Mouse (Mus musculus) small intestine, adult 2 months (tissue): ENCODE measurements around the gene Angel2. TPM values are rescaled to one million over a fixed set of nuclear protein-coding genes. Genes with fewer than 3 reads are reported as not detected.

Experiments used
- H3K27ac ChIP-seq: fragments of 200-500 bp; 2 replicates; pipeline ENCODE4 v1.5.1; 2012; ENCODE audit warnings: low read depth, low read length, control low read depth, inconsistent platforms; ENCODE audit not compliant: insufficient read depth
- H3K27me3 ChIP-seq: fragments of 200-500 bp; 2 replicates; pipeline ENCODE4 v1.6.1; 2012; ENCODE audit warnings: mild to moderate bottlenecking, moderate library complexity, low read length, inconsistent platforms; ENCODE audit not compliant: control insufficient read depth, insufficient read depth
- H3K36me3 ChIP-seq: fragments of 200-500 bp; 2 replicates; pipeline ENCODE4 v1.6.1; 2012; ENCODE audit warnings: mild to moderate bottlenecking, low read length, control low read depth, inconsistent platforms; ENCODE audit not compliant: control insufficient read depth, insufficient read depth
- H3K4me1 ChIP-seq: fragments of 200-500 bp; 2 replicates; pipeline ENCODE4 v1.6.1; 2012; ENCODE audit warnings: low read length, inconsistent platforms, mixed read lengths; ENCODE audit not compliant: control insufficient read depth, insufficient read depth, insufficient read length
- H3K4me3 ChIP-seq: fragments of 200-500 bp; 2 replicates; pipeline ENCODE4 v1.5.1; 2012; ENCODE audit warnings: low read depth, mild to moderate bottlenecking, control low read depth, inconsistent platforms, low read length, moderate library complexity
- CTCF ChIP-seq: fragments of 200-500 bp; IDR thresholded peaks from 2 replicates; pipeline ENCODE4 v1.5.1; 2012; ENCODE audit warnings: low read depth, mild to moderate bottlenecking, control low read depth, inconsistent platforms, low read length, moderate library complexity, mixed read lengths; ENCODE audit not compliant: insufficient replicate concordance, insufficient read length; ENCODE audit errors: extremely low read depth
- POLR2A ChIP-seq: fragments of 200-500 bp; IDR thresholded peaks from 2 replicates; pipeline ENCODE4 v1.6.1; 2012; ENCODE audit warnings: low read depth, mild to moderate bottlenecking, control low read depth, inconsistent platforms, low read length, moderate library complexity
- WGBS: fragments of 180-500 bp; shearing (Covaris S2); methylation state at CpG from one replicate; pipeline ENCODE4 v1.1.7; 2018; 5-methylcytosine and 5-hydroxymethylcytosine counted together
- polyA plus RNA-seq: library from polyadenylated mRNA; depleted of rRNA; stranded (reverse); fragments of >200 nt; gene quantifications from 2 replicates; pipeline ENCODE4 v1.2.3, GENCODE M21; 2012; rRNA removed

Gene Angel2
- polyA plus RNA-seq, 1 experiment: 19.6 TPM

DNA sequence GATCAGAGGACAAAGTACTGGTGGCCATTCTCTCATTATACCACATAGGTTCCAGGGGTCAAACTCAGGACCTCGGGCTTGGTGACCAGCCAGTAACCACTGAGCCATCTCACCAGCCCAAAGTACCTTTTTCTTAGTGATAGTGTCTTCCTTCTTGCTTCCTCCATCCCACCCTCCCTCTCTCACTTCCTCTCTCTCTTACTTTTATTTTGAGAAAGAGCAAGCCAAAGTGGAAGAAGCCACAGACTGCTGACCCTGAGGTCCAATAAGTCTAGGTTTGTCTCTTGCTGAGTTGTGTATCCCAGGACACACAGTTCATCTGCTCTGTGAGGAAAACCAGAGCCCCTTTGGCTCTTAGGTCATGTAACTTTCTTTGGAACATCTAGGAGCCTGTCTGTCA is 55.6 kb downstream of the Angel2 start:
- TF ChIP-seq POLR2A: no peak
- H3K4me1 ChIP-seq: peaks cover 9% of the 10 kb centered on the region
- H3K4me3 ChIP-seq: no peak overlapping the region
- no peak overlapping the region for H3K27ac ChIP-seq
- H3K36me3 ChIP-seq: no peaks in the 10 kb centered on the region
- peaks cover 35% of the 10 kb centered on the region for H3K27me3 ChIP-seq
- WGBS: 81% methylated on average over 1 of the region's 1 CpGs

DNA sequence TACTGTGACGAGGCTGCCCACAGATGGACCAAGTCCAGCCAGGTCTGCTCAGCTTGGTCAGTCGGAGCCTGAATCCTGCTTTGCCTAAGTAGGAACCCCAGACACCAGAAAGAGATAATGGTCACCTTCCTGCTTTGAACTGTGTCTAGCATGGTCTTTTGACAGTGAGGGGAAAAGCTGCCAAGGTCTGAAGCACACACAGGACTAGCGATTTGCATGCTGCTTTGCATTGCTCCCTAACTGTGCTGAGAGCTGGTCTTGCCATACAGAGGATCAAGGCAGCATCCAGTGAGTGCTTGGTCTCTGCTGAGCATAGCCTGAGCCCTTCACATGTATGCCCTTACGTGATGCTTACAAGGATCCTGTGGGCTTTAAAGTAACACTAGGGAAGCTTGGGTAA is 56.5 kb downstream of the Angel2 start:
- no peak for TF ChIP-seq CTCF
- no peak for TF ChIP-seq POLR2A
- H3K27ac ChIP-seq: no peak overlapping the region
- peaks cover 35% of the 10 kb centered on the region for H3K27me3 ChIP-seq
- WGBS: 83% methylated on average over 4 of the region's 4 CpGs
- H3K4me3 ChIP-seq: no peak overlapping the region
- peaks cover 9% of the 10 kb centered on the region for H3K4me1 ChIP-seq
- no peaks in the 10 kb centered on the region for H3K36me3 ChIP-seq

DNA sequence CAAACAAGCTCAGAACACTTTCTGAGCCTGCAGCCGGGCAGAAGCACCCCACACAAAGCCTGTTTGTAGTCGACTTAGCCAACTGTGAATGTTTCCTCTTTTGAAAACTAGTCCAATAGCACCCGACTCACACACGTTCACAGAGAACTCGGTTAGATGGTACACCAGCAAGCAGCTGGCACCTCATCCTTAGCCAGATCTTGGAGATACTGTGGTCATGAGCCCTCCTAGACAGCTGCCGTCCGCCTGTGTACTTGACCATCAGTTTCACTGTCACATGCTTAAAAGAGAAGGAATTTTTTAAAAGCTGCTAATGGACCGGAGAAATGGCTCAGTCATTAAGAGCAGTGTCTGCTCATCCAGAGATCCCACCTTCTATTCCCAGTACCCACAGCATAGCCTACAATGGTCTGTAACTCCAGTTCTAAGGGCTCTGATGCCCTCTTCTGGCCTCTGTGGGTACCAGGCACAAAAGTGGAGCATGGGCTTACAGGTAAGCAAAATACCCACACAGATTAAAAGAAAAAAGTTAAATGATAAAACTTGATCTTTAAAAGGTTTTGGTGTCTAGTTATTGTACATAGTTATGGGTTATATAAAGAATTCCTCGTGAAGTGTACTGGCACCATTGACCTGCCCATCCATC is 64.6 kb downstream of the Angel2 start:
- no peaks in the 10 kb centered on the region for H3K4me1 ChIP-seq
- no peak overlapping the region for H3K27ac ChIP-seq
- H3K36me3 ChIP-seq: no peaks in the 10 kb centered on the region
- TF ChIP-seq CTCF (no peak), POLR2A (no peak)
- H3K4me3 ChIP-seq: no peak overlapping the region
- WGBS: 80% methylated on average over 9 of the region's 9 CpGs
- H3K27me3 ChIP-seq: no peaks in the 10 kb centered on the region

DNA sequence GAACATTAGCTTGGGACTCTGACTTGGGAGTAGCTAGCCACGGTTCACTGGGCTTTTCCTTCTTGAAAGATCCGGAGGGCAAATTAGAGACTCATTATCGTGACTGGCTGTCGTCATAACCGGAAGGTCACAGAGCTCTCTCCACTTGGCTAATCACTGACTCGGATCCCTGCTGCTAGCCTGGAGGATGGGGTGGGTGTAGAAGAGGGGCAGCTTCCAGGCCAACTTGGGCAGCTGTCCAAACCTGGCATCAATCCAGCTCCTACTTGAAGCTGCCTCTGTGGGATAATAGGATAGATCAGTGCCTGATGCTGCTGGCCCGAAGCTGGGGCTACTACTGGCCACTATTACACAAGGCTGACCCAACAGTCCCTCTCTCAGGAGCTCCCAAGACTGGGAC is 70.6 kb downstream of the Angel2 start:
- WGBS: 49% methylated on average over 7 of the region's 7 CpGs
- no peak overlapping the region for H3K4me3 ChIP-seq
- no peaks in the 10 kb centered on the region for H3K27me3 ChIP-seq
- no peak overlapping the region for H3K27ac ChIP-seq
- TF ChIP-seq CTCF (no peak), POLR2A (no peak)
- no peaks in the 10 kb centered on the region for H3K36me3 ChIP-seq
- H3K4me1 ChIP-seq: no peaks in the 10 kb centered on the region

DNA sequence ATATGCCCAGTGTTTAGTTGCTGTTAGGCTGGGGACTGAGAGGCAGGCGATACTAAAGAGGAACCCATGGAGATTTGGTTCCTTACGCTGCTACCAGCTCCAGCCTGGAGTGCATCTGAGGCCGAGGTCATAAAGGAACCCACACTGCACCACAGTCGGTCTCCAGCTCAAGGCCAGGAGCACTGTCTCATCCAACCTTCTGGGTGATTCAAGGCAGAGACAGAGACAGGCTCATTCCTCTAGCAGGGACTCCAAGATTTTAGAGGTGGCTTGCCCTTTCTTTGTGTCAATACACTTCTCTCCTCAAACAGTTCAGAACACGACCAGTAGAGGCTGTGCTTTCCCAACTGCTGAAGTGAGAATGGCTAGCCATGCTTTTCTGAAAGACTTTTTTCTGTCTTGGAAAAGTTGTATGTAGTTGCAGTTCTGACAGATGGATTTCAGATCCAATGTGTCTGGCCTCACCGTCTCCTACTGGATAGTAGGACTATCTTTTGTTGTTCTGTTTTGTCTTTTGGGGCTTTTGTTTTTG is 71.5 kb downstream of the Angel2 start:
- H3K4me1 ChIP-seq: no peaks in the 10 kb centered on the region
- H3K27ac ChIP-seq: no peak overlapping the region
- H3K27me3 ChIP-seq: no peaks in the 10 kb centered on the region
- 62% methylated on average over 6 of the region's 6 CpGs for WGBS
- H3K36me3 ChIP-seq: no peaks in the 10 kb centered on the region
- TF ChIP-seq POLR2A: no peak
- TF ChIP-seq CTCF: no peak
- no peak overlapping the region for H3K4me3 ChIP-seq

Other genes starting within 250 kb of the Angel2 start
- 2.2 and 7.1 TPM in 2 replicates for gene Rps6kc1, start 13.3 kb upstream of the Angel2 start, polyA plus RNA-seq
- 0.76 and 0.79 TPM in 2 replicates for gene Vash2, start 54.2 kb downstream of the Angel2 start, polyA plus RNA-seq
- 37.3 and 86.3 TPM in 2 replicates for gene Flvcr1, start 101.0 kb downstream of the Angel2 start, polyA plus RNA-seq
- gene Spata45, start 111.5 kb downstream of the Angel2 start, polyA plus RNA-seq: not detected in 2 replicates
- gene Tatdn3, start 137.8 kb downstream of the Angel2 start, polyA plus RNA-seq: 0.65 and 2.0 TPM in 2 replicates
- gene Nsl1, start 137.9 kb downstream of the Angel2 start, polyA plus RNA-seq: 1.4 and 1.6 TPM in 2 replicates
- 5.7 and 11.5 TPM in 2 replicates for gene Batf3, start 172.7 kb downstream of the Angel2 start, polyA plus RNA-seq
- not detected in 2 replicates for gene Fam71a, start 239.7 kb downstream of the Angel2 start, polyA plus RNA-seq